In genomic region chr13:73799110-73799509, GRCm38 (mm10) we compare ENCODE assay signal across 19 mouse cellular contexts. TPM values are rescaled to one million over a fixed set of nuclear protein-coding genes. Genes with fewer than 3 reads are reported as not detected.
DNase-seq lines count a peak whose midpoint lies in the region.
"Had no signal": no experiment of that assay in that cellular context is flagged by ENCODE, and none has a peak within 500 bp of the region (broad histone marks: within the 10 kb centered on the region; RNA-seq: fewer than 3 reads in every experiment).

No protein-coding gene starts in this region.

- peak; percentile 32 to 38 for DNase-seq in cerebellum, postnatal 10 days
- no peak for DNase-seq in cerebellum, adult 8-10 months
- peak; percentile 45 to 59 for DNase-seq in heart, adult 18-20 months
- DNase-seq in heart, postnatal 4 days = no peak
- DNase-seq in layer of hippocampus, adult 18-20 months (ENCODE audit: low spot score in 2 of 2) = peak; percentile 2 to 14
- DNase-seq in layer of hippocampus, postnatal 25 days (ENCODE audit: extremely low spot score in 1 of 2, low spot score in 1 of 2) = no peak
- DNase-seq in brain, adult 2 months (ENCODE audit: low read depth, low spot score) = peak; percentile 14
- DNase-seq in urinary bladder, adult 2 months (ENCODE audit: low spot score) = no peak
- DNase-seq: cerebellum, adult 18-20 months; kidney, adult 11 months; kidney, postnatal 14 days; liver, embryonic 13.5 days; lung, adult 18-20 months; lung, postnatal 4 days; right cerebral cortex, adult 18-20 months; thymus, adult 18-20 months; thymus, postnatal 25 days had no signal

RNA-seq across cellular contexts. Expression of gene Nkd2, which starts 48.3 kb away (rescaled TPM):
- 1 to 10 TPM; 1.2 TPM for total RNA-seq in heart, adult 18-20 months (2021)
- 1 to 10 TPM; 9.2 to 9.7 TPM for total RNA-seq in heart, postnatal 4 days (2021)
- 1 to 10 TPM; 7.4 to 8.5 TPM for total RNA-seq in layer of hippocampus, adult 18-20 months (2021)
- total RNA-seq in layer of hippocampus, postnatal 25 days (2021) = 1 to 10 TPM; 5.1 to 8.3 TPM
- polyA plus RNA-seq in urinary bladder, adult 2 months (2012; rRNA removed) = 64.0 and 74.8 TPM in 2 replicates
- total RNA-seq: common myeloid progenitor, adult 5-6 weeks; MEL had no signal

Comparison
In these comparisons a context has a peak if more than half of its experiments do, and no peak if none do; other contexts are left out.
1. DNase-seq: peak in cerebellum, postnatal 10 days (2 of 2), heart, adult 18-20 months (2 of 2), layer of hippocampus, adult 18-20 months (2 of 2) and brain, adult 2 months (single experiment); none in cerebellum, adult 8-10 months (single experiment), heart, postnatal 4 days (single experiment), layer of hippocampus, postnatal 25 days (0 of 2) and urinary bladder, adult 2 months (single experiment).